Mouse (Mus musculus): Measurements from ENCODE around the gene Baiap2l1. TPM values are rescaled to one million over a fixed set of nuclear protein-coding genes. Genes with fewer than 3 reads are reported as not detected.

Baiap2l1 gene
- polyA plus RNA-seq, 1 experiment = 68.8 TPM

DNA sequence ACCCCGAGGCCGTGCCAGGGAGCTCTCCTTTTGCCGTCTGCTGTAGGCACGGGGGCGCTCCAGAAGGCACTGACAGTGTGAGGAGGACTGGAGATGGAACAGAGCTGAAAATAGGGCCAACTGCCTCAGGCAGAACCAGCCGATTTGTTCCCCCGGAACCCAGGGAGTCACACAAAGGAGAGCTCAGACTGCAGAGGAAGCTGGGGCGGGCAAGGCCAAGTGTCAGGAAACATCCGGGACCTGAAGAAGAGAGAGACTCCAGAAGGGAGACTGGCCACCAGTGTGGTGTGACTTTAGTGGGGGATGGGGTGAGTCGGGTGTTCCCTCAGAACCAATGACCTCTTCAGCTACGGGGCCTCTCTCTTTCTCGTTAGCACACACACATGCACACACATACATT is 138.6 kb downstream of the Baiap2l1 start:
- Histone ChIP-seq H3K36me3 (ENCODE audit: control insufficient read depth, insufficient read depth) (no peaks in the 10 kb centered on the region), H3ac (ENCODE audit: control insufficient read depth, insufficient read length) (no peak overlapping the region), H3K4me2 (ENCODE audit: low read depth) (no peak overlapping the region), H3K27me3 (ENCODE audit: control insufficient read depth, insufficient read depth, insufficient read length) (no peaks in the 10 kb centered on the region), H3K4me3 (no peak overlapping the region), H3K79me2 (ENCODE audit: control insufficient read depth, insufficient read depth) (no peaks in the 10 kb centered on the region)
- no peak for TF ChIP-seq TCF12 (IDR thresholded peaks at IDR 0.05; ENCODE audit: insufficient read depth, poor library complexity, severe bottlenecking)
- no peak for TF ChIP-seq MAX (IDR thresholded peaks at IDR 0.05; ENCODE audit: low read depth)
- TF ChIP-seq POLR2A (IDR thresholded peaks at IDR 0.05; ENCODE audit: insufficient read length, low read depth) = no peak
- TF ChIP-seq TCF3 (IDR thresholded peaks at IDR 0.05; ENCODE audit: insufficient read length, low read depth) = no peak
- no peak for TF ChIP-seq MYOG (IDR thresholded peaks at IDR 0.05; ENCODE audit: control insufficient read depth in 1 of 3, insufficient read depth in 1 of 3, insufficient read length in 2 of 3, low read depth in 2 of 3)
- no peak for TF ChIP-seq REST (IDR thresholded peaks at IDR 0.05; ENCODE audit: insufficient read depth, insufficient read length)
- no peak for TF ChIP-seq USF1 (IDR thresholded peaks at IDR 0.05; ENCODE audit: low read depth)
- no peak for TF ChIP-seq CEBPB (IDR thresholded peaks at IDR 0.05; ENCODE audit: insufficient read depth, poor library complexity, severe bottlenecking)
- no peak for TF ChIP-seq POLR2AphosphoS2 (IDR thresholded peaks at IDR 0.05; ENCODE audit: insufficient read length, low read depth)
- no peak for TF ChIP-seq SRF (IDR thresholded peaks at IDR 0.05; ENCODE audit: control insufficient read depth, insufficient read length, low read depth)
- TF ChIP-seq MYOD1 (IDR thresholded peaks at IDR 0.05; ENCODE audit: control insufficient read depth in 1 of 3, insufficient read length in 2 of 3, low read depth in 2 of 3) = no peak
- TF ChIP-seq E2F4 (IDR thresholded peaks at IDR 0.05; ENCODE audit: insufficient read depth) = no peak

DNA sequence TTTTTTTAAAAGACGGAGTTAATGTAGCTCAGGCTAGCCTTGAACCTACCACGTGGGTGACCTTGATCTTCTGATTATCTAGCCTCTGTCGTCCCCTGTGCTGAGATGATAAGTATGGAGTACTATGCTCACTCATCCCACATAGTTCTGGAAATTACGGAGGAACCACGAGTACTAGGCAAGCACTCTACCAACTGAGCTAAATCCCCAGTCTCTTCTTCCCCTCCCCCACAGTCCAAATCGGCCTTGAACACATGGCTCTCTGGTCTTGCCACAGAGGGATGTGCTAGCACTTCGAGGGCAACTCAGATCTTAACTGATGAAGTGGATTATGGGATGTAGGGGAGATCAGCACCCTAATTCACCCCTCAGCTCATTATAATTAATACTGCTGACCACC is 139.9 kb downstream of the Baiap2l1 start:
- Histone ChIP-seq H3K27me3 (ENCODE audit: control insufficient read depth, insufficient read depth, insufficient read length) (no peaks in the 10 kb centered on the region), H3K79me2 (ENCODE audit: control insufficient read depth, insufficient read depth) (no peaks in the 10 kb centered on the region), H3K4me3 (no peak overlapping the region), H3ac (ENCODE audit: control insufficient read depth, insufficient read length) (no peak overlapping the region), H3K4me2 (ENCODE audit: low read depth) (no peak overlapping the region), H3K36me3 (ENCODE audit: control insufficient read depth, insufficient read depth) (no peaks in the 10 kb centered on the region)
- no peak for TF ChIP-seq USF1 (IDR thresholded peaks at IDR 0.05; ENCODE audit: low read depth)
- no peak for TF ChIP-seq MYOG (IDR thresholded peaks at IDR 0.05; ENCODE audit: control insufficient read depth in 1 of 3, insufficient read depth in 1 of 3, insufficient read length in 2 of 3, low read depth in 2 of 3)
- TF ChIP-seq POLR2A (IDR thresholded peaks at IDR 0.05; ENCODE audit: insufficient read length, low read depth) = no peak
- no peak for TF ChIP-seq TCF3 (IDR thresholded peaks at IDR 0.05; ENCODE audit: insufficient read length, low read depth)
- no peak for TF ChIP-seq CEBPB (IDR thresholded peaks at IDR 0.05; ENCODE audit: insufficient read depth, poor library complexity, severe bottlenecking)
- TF ChIP-seq SRF (IDR thresholded peaks at IDR 0.05; ENCODE audit: control insufficient read depth, insufficient read length, low read depth) = no peak
- TF ChIP-seq REST (IDR thresholded peaks at IDR 0.05; ENCODE audit: insufficient read depth, insufficient read length) = no peak
- TF ChIP-seq E2F4 (IDR thresholded peaks at IDR 0.05; ENCODE audit: insufficient read depth) = no peak
- TF ChIP-seq MYOD1 (IDR thresholded peaks at IDR 0.05; ENCODE audit: control insufficient read depth in 1 of 3, insufficient read length in 2 of 3, low read depth in 2 of 3) = no peak
- TF ChIP-seq POLR2AphosphoS2 (IDR thresholded peaks at IDR 0.05; ENCODE audit: insufficient read length, low read depth) = no peak
- TF ChIP-seq TCF12 (IDR thresholded peaks at IDR 0.05; ENCODE audit: insufficient read depth, poor library complexity, severe bottlenecking) = no peak
- no peak for TF ChIP-seq MAX (IDR thresholded peaks at IDR 0.05; ENCODE audit: low read depth)

DNA sequence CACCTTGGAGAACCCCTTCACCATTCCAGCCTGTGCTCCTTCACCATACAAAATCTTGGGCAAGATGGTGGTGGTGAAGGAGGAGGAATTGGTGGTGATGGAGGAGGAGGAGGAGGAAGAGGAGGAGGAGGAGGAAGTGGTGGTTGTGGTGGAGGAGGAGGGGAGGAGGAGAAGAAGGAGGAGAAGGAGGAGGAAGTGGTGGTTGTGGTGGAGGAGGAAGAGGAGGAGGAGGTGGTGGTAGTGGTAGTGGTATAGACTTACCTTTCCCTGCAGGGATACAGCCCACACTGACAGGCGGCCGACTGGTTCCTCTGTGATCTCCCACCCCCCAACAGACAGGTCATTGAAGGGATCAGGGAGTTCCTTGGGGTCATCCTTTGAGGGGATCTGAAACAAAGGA is 141.9 kb downstream of the Baiap2l1 start:
- Histone ChIP-seq H3K36me3 (ENCODE audit: control insufficient read depth, insufficient read depth) (no peaks in the 10 kb centered on the region), H3K4me3 (no peak overlapping the region), H3K27me3 (ENCODE audit: control insufficient read depth, insufficient read depth, insufficient read length) (no peaks in the 10 kb centered on the region), H3ac (ENCODE audit: control insufficient read depth, insufficient read length) (no peak overlapping the region), H3K4me2 (ENCODE audit: low read depth) (no peak overlapping the region), H3K79me2 (ENCODE audit: control insufficient read depth, insufficient read depth) (no peaks in the 10 kb centered on the region)
- TF ChIP-seq CEBPB (IDR thresholded peaks at IDR 0.05; ENCODE audit: insufficient read depth, poor library complexity, severe bottlenecking) (no peak), USF1 (IDR thresholded peaks at IDR 0.05; ENCODE audit: low read depth) (no peak)

Other genes starting within 250 kb of the Baiap2l1 start
- gene Bhlha15, start 167.8 kb downstream of the Baiap2l1 start, polyA plus RNA-seq (2012; fragmentation: generic; extraction: Trizol) = 0.02 TPM
- gene Tecpr1, start 134.5 kb downstream of the Baiap2l1 start, polyA plus RNA-seq (2012; fragmentation: generic; extraction: Trizol) = 19.2 TPM
- 153 TPM for gene Bri3, start 113.7 kb downstream of the Baiap2l1 start, polyA plus RNA-seq (2012; fragmentation: generic; extraction: Trizol)
- gene Nptx2, start 187.8 kb upstream of the Baiap2l1 start, polyA plus RNA-seq (2012; fragmentation: generic; extraction: Trizol) = not detected

Data from myocyte (in vitro differentiated cells).